Mouse (Mus musculus) hindbrain, embryonic 15.5 days (tissue): ENCODE data around the gene Olfr52. TPM values are rescaled to one million over a fixed set of nuclear protein-coding genes. Genes with fewer than 3 reads are reported as not detected.

Source experiments
- polyA plus RNA-seq: library from polyadenylated mRNA; unstranded; fragments of >200 nt; fragmentation: Nextera tagmentation; extraction: Ambion mirVana; gene quantifications from 2 replicates; pipeline ENCODE4 v1.2.1, GENCODE M21; 2015

The Olfr52 gene
- polyA plus RNA-seq, 1 experiment from 2014 or later = not detected

Other genes with a start within 250 kb of the Olfr52 start
- not detected in 2 replicates for gene Olfr1028, start 235.2 kb downstream of the Olfr52 start, polyA plus RNA-seq
- not detected in 2 replicates for gene Olfr1029, start 211.8 kb downstream of the Olfr52 start, polyA plus RNA-seq
- gene Olfr1030, start 206.4 kb downstream of the Olfr52 start, polyA plus RNA-seq = not detected in 2 replicates
- gene Olfr1031, start 195.4 kb downstream of the Olfr52 start, polyA plus RNA-seq = not detected in 2 replicates
- gene Olfr1032, start 180.1 kb downstream of the Olfr52 start, polyA plus RNA-seq = not detected in 2 replicates
- gene Olfr1033, start 165.1 kb downstream of the Olfr52 start, polyA plus RNA-seq = 0.25 TPM in 1 of 2 replicates, not detected in the other
- not detected in 2 replicates for gene Olfr1034, start 139.8 kb downstream of the Olfr52 start, polyA plus RNA-seq
- not detected in 2 replicates for gene Olfr1036, start 111.7 kb downstream of the Olfr52 start, polyA plus RNA-seq
- gene Olfr1037, start 98.3 kb downstream of the Olfr52 start, polyA plus RNA-seq = not detected in 2 replicates
- not detected in 2 replicates for gene Olfr1039, start 49.8 kb downstream of the Olfr52 start, polyA plus RNA-seq
- gene Olfr1040, start 39.0 kb downstream of the Olfr52 start, polyA plus RNA-seq = not detected in 2 replicates
- not detected in 2 replicates for gene Olfr1042, start 23.8 kb downstream of the Olfr52 start, polyA plus RNA-seq
- gene Olfr1043, start 18.2 kb downstream of the Olfr52 start, polyA plus RNA-seq = not detected in 2 replicates
- not detected in 2 replicates for gene Olfr1044, start 7.9 kb downstream of the Olfr52 start, polyA plus RNA-seq
- gene Olfr1045, start 17.3 kb upstream of the Olfr52 start, polyA plus RNA-seq = not detected in 2 replicates
- gene Olfr1046, start 33.6 kb upstream of the Olfr52 start, polyA plus RNA-seq = not detected in 2 replicates
- not detected in 2 replicates for gene Olfr1047, start 45.7 kb upstream of the Olfr52 start, polyA plus RNA-seq
- gene Olfr1048, start 54.6 kb upstream of the Olfr52 start, polyA plus RNA-seq = not detected in 2 replicates
- gene Olfr1049, start 72.6 kb upstream of the Olfr52 start, polyA plus RNA-seq = not detected in 2 replicates
- gene Olfr1051, start 93.4 kb upstream of the Olfr52 start, polyA plus RNA-seq = not detected in 2 replicates
- not detected in 2 replicates for gene Olfr1052, start 106.8 kb upstream of the Olfr52 start, polyA plus RNA-seq
- not detected in 2 replicates for gene Olfr1053, start 129.6 kb upstream of the Olfr52 start, polyA plus RNA-seq
- not detected in 2 replicates for gene Olfr1054, start 149.8 kb upstream of the Olfr52 start, polyA plus RNA-seq
- gene Olfr1055, start 164.6 kb upstream of the Olfr52 start, polyA plus RNA-seq = not detected in 2 replicates
- gene Olfr1056, start 176.8 kb upstream of the Olfr52 start, polyA plus RNA-seq = not detected in 2 replicates
- gene Olfr1057, start 192.7 kb upstream of the Olfr52 start, polyA plus RNA-seq = not detected in 2 replicates
- gene Olfr1058, start 202.9 kb upstream of the Olfr52 start, polyA plus RNA-seq = not detected in 2 replicates
- gene Olfr1061, start 228.4 kb upstream of the Olfr52 start, polyA plus RNA-seq = not detected in 2 replicates
- gene Olfr1062, start 241.1 kb upstream of the Olfr52 start, polyA plus RNA-seq = not detected in 2 replicates